Mouse (Mus musculus): ENCODE measurements at regions not wholly inside any gene's neighbourhood (a gene's known extent, or its start where the extent isn't known, plus 50 kb on each side); places are given as distances from the start of the nearest gene placed in this dataset.

- in situ Hi-C loops (cut with MboI; ENCODE audit: low pct_unique_long_range_greater_than_20kb in 1 of 2, low sequenced_read_pairs in 2 of 2, unreplicated experiment in 1 of 2): loop anchor here in 1 of 2 experiments (25.0 kb wide), 1 partner anchor 127 kb away; no protein-coding TSS in a partner anchor
These were observed 64.5 kb downstream of the Tfap2c start for GRCm38 (mm10) chr2:172613891-172614391.

- in situ Hi-C loops (cut with MboI; ENCODE audit: low pct_unique_long_range_greater_than_20kb in 1 of 2, low sequenced_read_pairs in 2 of 2, unreplicated experiment in 1 of 2): loop anchor here in 1 of 2 experiments (5.0 to 25.0 kb wide), 2 partner anchors 53 to 128 kb away; no protein-coding TSS in a partner anchor
These were observed 65.8 kb downstream of the Tfap2c start for GRCm38 (mm10) chr2:172615148-172615547.

- in situ Hi-C loops (cut with MboI; ENCODE audit: low pct_unique_long_range_greater_than_20kb in 1 of 2, low sequenced_read_pairs in 2 of 2, unreplicated experiment in 1 of 2): loop anchor here in 1 of 2 experiments (5.0 to 25.0 kb wide), 2 partner anchors 53 to 128 kb away; no protein-coding TSS in a partner anchor
These were observed 66.2 kb downstream of the Tfap2c start for GRCm38 (mm10) chr2:172615582-172615981.

- in situ Hi-C loops (cut with MboI; ENCODE audit: low pct_unique_long_range_greater_than_20kb in 1 of 2, low sequenced_read_pairs in 2 of 2, unreplicated experiment in 1 of 2): loop anchor here in 1 of 2 experiments (5.0 to 25.0 kb wide), 2 partner anchors 57 to 132 kb away; no protein-coding TSS in a partner anchor
These were observed 69.8 kb downstream of the Tfap2c start for GRCm38 (mm10) chr2:172619168-172619567.

GRCm38 (mm10) chr2:172620001-172620400 lies 70.6 kb downstream of the Tfap2c start:
- in situ Hi-C loops (cut with MboI; ENCODE audit: low pct_unique_long_range_greater_than_20kb in 1 of 2, low sequenced_read_pairs in 2 of 2, unreplicated experiment in 1 of 2): loop anchor here in 1 of 2 experiments (25.0 kb wide), 1 partner anchor 133 kb away; no protein-coding TSS in a partner anchor

GRCm38 (mm10) chr2:172623707-172624106 lies 74.3 kb downstream of the Tfap2c start:
- in situ Hi-C loops (cut with MboI; ENCODE audit: low pct_unique_long_range_greater_than_20kb in 1 of 2, low sequenced_read_pairs in 2 of 2, unreplicated experiment in 1 of 2): loop anchor here in 1 of 2 experiments (25.0 kb wide), 1 partner anchor 136 kb away; no protein-coding TSS in a partner anchor

- in situ Hi-C loops (cut with MboI; ENCODE audit: low pct_unique_long_range_greater_than_20kb in 1 of 2, low sequenced_read_pairs in 2 of 2, unreplicated experiment in 1 of 2): no loop called here
These were observed 78.2 kb downstream of the Tfap2c start for GRCm38 (mm10) chr2:172627353-172628306.

- in situ Hi-C loops (cut with MboI; ENCODE audit: low pct_unique_long_range_greater_than_20kb in 1 of 2, low sequenced_read_pairs in 2 of 2, unreplicated experiment in 1 of 2): no loop called here
These were observed 80.9 kb downstream of the Tfap2c start for GRCm38 (mm10) chr2:172630333-172630732.

- in situ Hi-C loops (cut with MboI; ENCODE audit: low pct_unique_long_range_greater_than_20kb in 1 of 2, low sequenced_read_pairs in 2 of 2, unreplicated experiment in 1 of 2): no loop called here
These were observed 93.2 kb downstream of the Tfap2c start for GRCm38 (mm10) chr2:172642616-172643015.

- in situ Hi-C loops (cut with MboI; ENCODE audit: low pct_unique_long_range_greater_than_20kb in 1 of 2, low sequenced_read_pairs in 2 of 2, unreplicated experiment in 1 of 2): no loop called here
These were observed 94.5 kb downstream of the Tfap2c start for GRCm38 (mm10) chr2:172643860-172644259.

- in situ Hi-C loops (cut with MboI; ENCODE audit: low pct_unique_long_range_greater_than_20kb in 1 of 2, low sequenced_read_pairs in 2 of 2, unreplicated experiment in 1 of 2): no loop called here
These were observed 95.1 kb downstream of the Tfap2c start for GRCm38 (mm10) chr2:172644451-172644850.

- in situ Hi-C loops (cut with MboI; ENCODE audit: low pct_unique_long_range_greater_than_20kb in 1 of 2, low sequenced_read_pairs in 2 of 2, unreplicated experiment in 1 of 2): no loop called here
These were observed 98.7 kb downstream of the Tfap2c start for GRCm38 (mm10) chr2:172648072-172648471.

- in situ Hi-C loops (cut with MboI; ENCODE audit: low pct_unique_long_range_greater_than_20kb in 1 of 2, low sequenced_read_pairs in 2 of 2, unreplicated experiment in 1 of 2): loop anchor here in 1 of 2 experiments (5.0 kb wide), 1 partner anchor 117 kb away; no protein-coding TSS in a partner anchor
These were observed 111.1 kb downstream of the Tfap2c start for GRCm38 (mm10) chr2:172660479-172660878.

GRCm38 (mm10) chr2:172660916-172661315 lies 111.5 kb downstream of the Tfap2c start:
- in situ Hi-C loops (cut with MboI; ENCODE audit: low pct_unique_long_range_greater_than_20kb in 1 of 2, low sequenced_read_pairs in 2 of 2, unreplicated experiment in 1 of 2): loop anchor here in 1 of 2 experiments (5.0 kb wide), 1 partner anchor 116 kb away; no protein-coding TSS in a partner anchor

GRCm38 (mm10) chr2:172661418-172661980 lies 112.1 kb downstream of the Tfap2c start:
- in situ Hi-C loops (cut with MboI; ENCODE audit: low pct_unique_long_range_greater_than_20kb in 1 of 2, low sequenced_read_pairs in 2 of 2, unreplicated experiment in 1 of 2): loop anchor here in 1 of 2 experiments (5.0 kb wide), 1 partner anchor 116 kb away; no protein-coding TSS in a partner anchor

GRCm38 (mm10) chr2:172662165-172662564 lies 112.8 kb downstream of the Tfap2c start:
- in situ Hi-C loops (cut with MboI; ENCODE audit: low pct_unique_long_range_greater_than_20kb in 1 of 2, low sequenced_read_pairs in 2 of 2, unreplicated experiment in 1 of 2): loop anchor here in 1 of 2 experiments (5.0 kb wide), 1 partner anchor 115 kb away; no protein-coding TSS in a partner anchor

- in situ Hi-C loops (cut with MboI; ENCODE audit: low pct_unique_long_range_greater_than_20kb in 1 of 2, low sequenced_read_pairs in 2 of 2, unreplicated experiment in 1 of 2): loop anchor here in 1 of 2 experiments (5.0 kb wide), 1 partner anchor 114 kb away; no protein-coding TSS in a partner anchor
These were observed 114.3 kb downstream of the Tfap2c start for GRCm38 (mm10) chr2:172663681-172664080.

GRCm38 (mm10) chr2:172673081-172673480 lies 123.7 kb downstream of the Tfap2c start:
- in situ Hi-C loops (cut with MboI; ENCODE audit: low pct_unique_long_range_greater_than_20kb in 1 of 2, low sequenced_read_pairs in 2 of 2, unreplicated experiment in 1 of 2): no loop called here
